Mouse (Mus musculus) adrenal gland, adult (tissue): ENCODE data around the gene Ebf4.
A peak's percentile ranks its signal among the peaks of the same experiment; 100 is the strongest.

Source experiments
- DNase-seq, 2 experiments: peaks; one replicate each; pipeline ENCODE4 v3.0.0; 2022 to 2023; ENCODE audit warnings: low spot score in 1 of 2; ENCODE audit not compliant: inconsistent age in 2 of 2

Gene Ebf4

DNA sequence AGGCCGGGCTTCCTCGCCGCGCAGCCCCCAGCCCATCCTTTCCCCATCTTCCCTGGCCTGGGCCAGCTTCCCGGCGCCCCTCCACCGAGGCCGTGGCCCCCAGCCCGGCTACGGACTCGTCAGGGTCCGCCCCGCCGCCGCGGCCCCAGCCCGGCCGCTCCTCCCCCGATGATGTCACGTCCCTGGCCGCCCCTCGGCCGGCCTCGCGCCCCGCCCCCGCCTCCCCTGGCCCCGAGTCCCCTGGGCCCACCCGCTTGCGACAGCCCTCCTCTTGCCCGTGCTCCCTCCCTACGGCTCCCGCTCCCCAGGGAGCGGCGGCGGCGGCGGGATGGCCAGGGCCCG lies at the start of gene Ebf4:
TSS of gene Ebf4 (plus strand) at position 234 of the 342 bp plus-strand sequence.
- DNase-seq: peak in 1 of 2 experiments; percentile 55

DNA sequence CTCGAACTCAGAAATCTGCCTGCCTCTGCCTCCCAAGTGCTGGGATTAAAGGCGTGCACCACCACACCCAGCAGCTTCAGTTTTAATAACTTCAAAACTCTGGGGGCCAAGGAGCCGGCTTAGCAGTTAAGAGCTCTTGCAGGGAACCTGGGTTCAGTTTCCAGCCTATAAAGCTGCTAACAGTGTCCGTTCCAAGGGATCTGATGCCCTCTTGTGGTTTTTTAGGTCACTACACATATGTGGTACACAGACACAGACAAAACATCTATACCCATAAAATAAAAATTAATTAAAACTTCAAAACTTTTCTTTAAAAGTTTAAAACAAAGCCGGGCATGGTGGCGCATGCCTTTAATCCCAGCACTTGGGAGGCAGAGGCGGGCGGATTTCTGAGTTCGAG lies 48.1 kb upstream of the Ebf4 start:
- DNase-seq: peak; percentile 10 to 78

- DNase-seq: no peak
Observed at GRCm38 (mm10) chr2:130248226-130248625, 46.7 kb upstream of the Ebf4 start.

DNA sequence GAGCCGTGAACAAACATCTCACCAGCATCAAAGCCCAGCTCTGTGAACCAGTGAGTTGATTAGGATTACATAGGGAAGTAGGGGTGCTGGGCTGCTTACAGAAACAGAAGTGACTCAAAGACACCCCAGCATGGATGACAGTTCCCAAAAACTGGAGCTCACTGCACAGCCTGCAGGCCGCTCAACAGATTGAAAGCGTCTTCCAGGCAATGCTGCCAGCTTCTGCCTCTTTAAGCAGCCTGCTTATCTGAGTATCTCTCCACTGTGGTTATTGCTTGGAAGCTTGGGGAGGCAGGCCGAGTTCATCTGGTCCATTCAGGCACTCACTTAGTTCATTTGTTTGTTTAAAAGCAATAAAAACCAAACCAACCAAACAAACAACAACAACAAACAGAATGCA lies 38.2 kb upstream of the Ebf4 start:
- DNase-seq: no peak

GRCm38 (mm10) chr2:130260822-130261221 lies 34.1 kb upstream of the Ebf4 start:
- no peak for DNase-seq

DNA sequence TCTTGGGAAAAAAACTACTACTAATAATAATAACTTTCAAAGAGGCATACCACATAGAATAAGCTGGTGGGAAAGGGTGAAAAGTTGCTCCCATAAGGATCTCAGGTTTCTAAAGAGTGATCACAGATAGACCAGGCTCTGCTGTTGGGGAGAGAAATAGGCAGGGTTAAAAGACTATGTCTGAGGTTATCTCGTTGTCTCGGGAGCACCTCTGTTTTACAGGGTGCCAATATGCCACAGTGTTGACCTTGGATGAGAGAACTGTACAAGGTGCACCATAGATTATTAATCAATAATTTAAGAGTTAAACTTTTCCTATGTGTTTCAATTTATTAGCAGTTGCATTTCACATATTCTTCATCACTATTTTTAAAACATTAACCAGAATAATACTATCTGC lies 33.1 kb upstream of the Ebf4 start:
- DNase-seq: no peak

- DNase-seq: no peak
Observed at GRCm38 (mm10) chr2:130262398-130262797, 32.6 kb upstream of the Ebf4 start.

- no peak for DNase-seq
Observed at GRCm38 (mm10) chr2:130265520-130265919, 29.4 kb upstream of the Ebf4 start.

GRCm38 (mm10) chr2:130268074-130268473 lies 26.9 kb upstream of the Ebf4 start:
- DNase-seq: no peak

DNA sequence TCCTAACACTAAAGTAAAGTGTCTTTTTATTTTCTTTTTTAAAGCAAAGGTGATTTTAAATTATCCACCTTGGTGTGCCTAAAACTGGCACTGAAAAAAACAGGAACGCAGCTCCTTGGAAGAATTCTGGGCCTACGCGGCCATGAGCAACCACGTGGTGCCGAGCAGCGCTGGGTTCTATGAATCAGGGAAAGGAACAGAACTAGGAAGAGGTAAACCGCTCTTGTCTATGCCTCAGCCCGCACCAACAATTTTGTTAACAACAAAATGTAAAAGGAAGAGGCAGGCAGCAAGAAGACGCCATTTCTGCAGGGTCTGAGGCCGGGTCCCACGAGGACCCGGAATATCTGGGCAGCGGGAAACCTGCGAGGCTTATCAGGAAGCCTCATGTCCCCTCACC lies 21.2 kb upstream of the Ebf4 start:
- no peak for DNase-seq

DNA sequence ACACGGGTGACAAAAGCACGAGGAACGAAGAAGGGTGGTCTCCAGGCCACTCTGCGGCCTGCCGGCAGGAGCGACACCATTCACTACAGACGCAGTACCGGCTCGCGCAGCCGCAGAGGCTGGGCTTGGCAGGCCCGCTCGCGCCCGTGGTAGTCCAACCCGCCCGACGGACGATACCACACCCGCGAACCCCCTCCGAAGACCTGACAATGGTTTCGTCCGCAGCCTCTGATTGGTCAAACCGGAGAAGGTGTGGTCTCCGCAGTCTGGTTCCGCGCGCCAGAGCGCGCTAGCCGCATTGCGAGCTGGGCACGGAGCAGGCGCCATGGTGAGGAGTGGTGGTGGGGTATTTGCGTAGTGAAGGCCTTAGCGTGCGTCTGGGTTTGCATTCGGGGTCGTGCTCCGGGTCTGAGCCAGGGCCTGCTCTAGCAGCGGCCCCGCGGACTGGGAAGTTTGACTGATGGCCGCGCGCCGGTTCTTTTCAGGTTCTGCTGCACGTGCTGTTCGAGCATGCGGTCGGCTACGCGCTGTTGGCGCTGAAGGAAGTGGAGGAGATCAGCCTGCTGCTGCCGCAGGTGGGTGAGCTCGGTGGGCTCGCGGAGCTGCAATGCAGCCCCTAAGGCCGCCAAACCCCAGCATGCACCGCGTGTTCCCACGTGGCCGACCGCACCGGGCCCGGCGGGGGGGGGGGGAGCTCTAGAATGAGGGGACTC lies 20.7 kb upstream of the Ebf4 start, which contains the start of gene Nop56:
TSS of gene Nop56 (plus strand) at position 282 of the 713 bp plus-strand sequence.
- peak; percentile 99 to 100 for DNase-seq

DNA sequence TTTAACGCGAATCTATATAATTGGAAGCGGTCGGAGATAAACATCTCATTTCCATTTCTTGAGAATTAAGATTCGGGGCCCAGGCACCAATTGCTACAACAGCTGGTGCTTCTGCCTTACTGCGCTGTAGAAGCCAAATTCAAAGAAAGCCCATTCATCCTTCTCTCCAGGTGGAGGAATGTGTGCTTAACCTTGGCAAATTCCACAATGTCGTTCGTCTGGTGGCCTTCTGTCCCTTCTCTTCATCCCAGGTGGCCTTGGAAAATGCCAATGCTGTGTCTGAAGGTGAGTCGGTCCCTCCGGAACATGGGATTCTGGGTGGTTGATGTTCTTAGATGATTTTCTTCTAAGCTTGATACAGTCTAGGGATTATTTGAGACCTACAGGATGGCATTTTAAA lies 20.1 kb upstream of the Ebf4 start:
- DNase-seq: no peak

GRCm38 (mm10) chr2:130275649-130276048 lies 19.3 kb upstream of the Ebf4 start:
- DNase-seq: peak; percentile 43 to 77

GRCm38 (mm10) chr2:130279600-130280091 lies 15.3 kb upstream of the Ebf4 start:
- DNase-seq: no peak

DNA sequence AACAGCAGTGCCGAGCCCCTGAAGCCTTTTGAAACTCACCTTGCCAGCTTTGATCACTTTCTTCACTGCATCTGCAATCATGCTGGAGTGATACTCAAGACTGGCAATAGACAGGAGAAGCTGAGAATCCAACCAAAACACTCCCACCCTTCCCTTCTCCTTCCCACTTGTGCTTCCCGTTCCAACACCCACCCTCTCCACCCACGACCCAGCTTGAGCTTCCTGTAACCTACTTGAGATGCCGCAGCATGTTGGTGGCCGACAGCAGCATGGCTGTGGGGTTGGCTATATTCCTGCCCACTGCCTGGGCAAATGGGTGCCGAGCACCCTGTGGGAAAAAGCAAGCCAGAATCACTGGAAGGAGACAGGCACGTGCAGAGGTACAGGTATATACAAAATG lies 14.7 kb upstream of the Ebf4 start:
- DNase-seq: no peak

- DNase-seq: no peak
Observed at GRCm38 (mm10) chr2:130280818-130281217, 14.2 kb upstream of the Ebf4 start.

DNA sequence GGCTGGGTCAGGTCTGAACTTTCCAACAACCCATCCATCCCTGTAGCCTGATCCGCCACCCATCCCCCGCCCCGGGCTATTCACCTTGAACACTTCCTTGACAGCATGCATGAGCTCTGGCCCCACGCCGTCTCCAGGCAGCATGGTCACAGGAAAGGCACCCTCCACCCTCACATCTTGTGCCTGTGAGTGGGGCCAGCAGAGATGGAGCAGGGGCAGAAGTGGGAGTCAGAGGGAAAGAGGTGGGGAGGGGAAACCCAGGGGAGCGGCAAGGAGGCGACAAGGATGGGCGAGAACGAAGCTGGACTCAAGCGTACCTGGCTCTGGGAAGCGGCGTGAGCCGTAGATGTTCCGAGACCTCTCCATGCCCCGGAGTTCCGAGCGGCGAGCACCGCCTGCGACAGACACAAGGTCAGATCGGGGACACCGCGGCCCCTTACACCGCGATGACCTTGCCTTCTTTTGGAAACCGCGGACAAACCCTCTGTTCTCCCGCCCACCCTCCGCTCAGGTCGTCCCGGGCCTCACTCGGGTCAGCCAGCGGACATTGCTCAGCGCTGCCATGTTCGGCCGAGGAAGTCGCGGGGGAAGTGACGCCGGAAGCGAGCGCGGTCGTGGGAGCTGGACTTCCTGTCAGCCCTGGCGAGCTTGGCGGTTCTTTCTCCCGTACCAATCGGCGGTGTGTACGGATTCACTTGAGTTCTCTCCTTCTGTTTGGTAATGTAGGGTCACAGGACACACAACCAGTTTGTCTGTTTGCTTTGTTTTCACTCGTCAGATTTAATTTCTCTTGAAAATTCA lies 10.9 kb upstream of the Ebf4 start, which contains the start of gene Idh3b:
TSS of gene Idh3b (minus strand) at position 694 of the 801 bp plus-strand sequence.
- peak; percentile 91 to 97 for DNase-seq

- DNase-seq: no peak
Observed at GRCm38 (mm10) chr2:130289086-130289485, 5.9 kb upstream of the Ebf4 start.

- peak; percentile 65 to 88 for DNase-seq
Observed at GRCm38 (mm10) chr2:130291434-130291833, 3.5 kb upstream of the Ebf4 start.

DNA sequence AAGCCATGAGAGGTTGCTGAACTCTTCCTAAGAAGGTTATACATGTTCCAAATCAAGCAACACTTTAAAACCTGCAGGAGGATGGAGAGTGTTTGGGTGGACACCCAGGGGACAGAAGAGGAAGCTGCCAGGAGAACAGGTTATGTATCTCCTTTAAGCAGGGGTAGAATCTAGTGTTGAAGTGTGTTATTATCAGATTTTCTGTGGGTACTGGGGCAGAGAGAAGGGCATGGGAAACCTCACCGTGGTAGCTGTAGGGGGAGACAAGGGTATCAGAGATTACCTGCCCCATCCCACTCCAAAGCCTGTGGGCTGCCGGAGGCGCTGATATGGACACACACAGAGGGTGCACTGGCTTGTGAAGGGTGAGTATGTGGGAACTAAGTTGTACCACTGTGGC lies 2.0 kb upstream of the Ebf4 start:
- no peak for DNase-seq

- peak in 1 of 2 experiments; percentile 34 for DNase-seq
Observed at GRCm38 (mm10) chr2:130293486-130293885, 1.5 kb upstream of the Ebf4 start.
